Mouse (Mus musculus) frontal cortex, adult (tissue): ENCODE measurements at regions not wholly inside any gene's neighbourhood (a gene's known extent, or its start where the extent isn't known, plus 50 kb on each side); places are given as distances from the start of the nearest gene placed in this dataset.

Experiments
- ATAC-seq: cut with Nextera tagmentation; 2 replicates; pipeline ENCODE4 v1.9.2; 2017; ENCODE audit warnings: mild to moderate bottlenecking, moderate library complexity, mixed read lengths; ENCODE audit not compliant: low TSS enrichment

DNA sequence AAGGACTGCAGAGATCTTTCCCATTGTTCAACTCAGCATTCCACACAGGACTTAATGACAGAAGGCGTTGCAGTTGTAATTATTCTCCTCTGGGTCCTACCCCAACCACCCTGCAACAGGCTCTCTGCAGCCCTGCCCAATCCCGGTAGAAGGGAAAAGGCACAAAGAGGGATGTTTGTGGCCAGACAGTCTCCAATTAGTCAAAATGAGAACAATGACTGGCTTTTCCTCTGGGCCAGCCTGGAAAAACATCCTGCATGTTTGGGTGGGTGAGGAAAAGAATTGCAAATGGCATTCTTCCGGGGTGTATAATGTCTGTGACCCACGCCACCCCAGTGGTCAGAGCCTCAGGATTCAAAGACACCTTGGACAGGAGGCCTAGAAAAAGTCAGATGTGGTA is 168.8 kb upstream of the Spag17 start:
- ATAC-seq = no peak

DNA sequence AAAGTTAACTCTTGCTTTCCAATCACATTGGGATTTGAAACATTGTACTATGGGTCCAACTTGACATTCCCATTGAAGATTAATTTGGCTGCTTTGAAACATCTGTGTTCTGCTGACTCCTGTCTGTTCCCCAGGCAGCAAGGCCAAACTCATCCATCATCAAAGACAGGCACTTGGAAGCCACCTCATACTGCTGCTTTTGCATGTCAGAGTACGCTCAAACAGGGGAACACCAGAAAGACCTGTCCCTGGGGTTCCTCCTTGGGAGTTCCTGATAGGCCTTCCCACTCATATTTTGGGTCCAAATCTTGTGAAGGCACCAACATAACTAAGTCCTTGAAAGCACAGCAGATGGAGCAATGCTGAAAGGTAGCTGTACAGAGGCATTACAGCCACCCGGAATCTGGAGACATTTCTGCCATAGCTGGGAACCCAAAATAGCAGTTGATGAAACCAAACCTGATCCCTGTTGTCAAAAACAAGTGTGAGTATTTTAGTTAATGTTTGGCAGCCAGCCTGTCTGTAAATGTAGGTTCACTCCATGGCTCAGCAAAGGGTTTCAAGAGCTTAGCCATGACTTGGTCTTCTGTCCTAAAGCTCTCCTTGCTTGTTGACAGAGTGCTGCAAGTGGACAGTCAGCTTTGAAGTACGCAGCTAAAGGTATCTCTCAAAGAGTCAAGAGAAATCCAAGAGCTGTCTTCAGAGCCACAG is 147.0 kb upstream of the Spag17 start:
- no peak for ATAC-seq

DNA sequence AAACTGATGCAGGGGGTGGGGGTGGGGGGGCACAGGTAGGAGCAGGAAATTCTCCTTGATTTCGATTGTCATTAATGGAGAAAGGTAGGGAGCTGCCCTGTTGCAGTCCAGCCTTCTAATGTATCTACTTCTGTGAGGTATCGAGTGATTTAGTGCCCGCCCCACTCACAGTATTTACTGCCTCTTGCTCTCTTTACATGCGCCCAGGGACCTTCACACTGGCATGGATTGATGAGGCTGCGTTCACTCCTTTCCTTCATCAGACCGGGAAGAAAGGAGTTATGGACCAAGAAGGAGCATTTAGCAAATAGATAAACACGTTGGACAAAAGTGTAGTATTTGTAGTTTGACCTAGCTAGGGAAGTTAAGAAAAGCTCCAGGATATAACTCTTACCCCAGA is 145.6 kb upstream of the Spag17 start:
- ATAC-seq = no peak

DNA sequence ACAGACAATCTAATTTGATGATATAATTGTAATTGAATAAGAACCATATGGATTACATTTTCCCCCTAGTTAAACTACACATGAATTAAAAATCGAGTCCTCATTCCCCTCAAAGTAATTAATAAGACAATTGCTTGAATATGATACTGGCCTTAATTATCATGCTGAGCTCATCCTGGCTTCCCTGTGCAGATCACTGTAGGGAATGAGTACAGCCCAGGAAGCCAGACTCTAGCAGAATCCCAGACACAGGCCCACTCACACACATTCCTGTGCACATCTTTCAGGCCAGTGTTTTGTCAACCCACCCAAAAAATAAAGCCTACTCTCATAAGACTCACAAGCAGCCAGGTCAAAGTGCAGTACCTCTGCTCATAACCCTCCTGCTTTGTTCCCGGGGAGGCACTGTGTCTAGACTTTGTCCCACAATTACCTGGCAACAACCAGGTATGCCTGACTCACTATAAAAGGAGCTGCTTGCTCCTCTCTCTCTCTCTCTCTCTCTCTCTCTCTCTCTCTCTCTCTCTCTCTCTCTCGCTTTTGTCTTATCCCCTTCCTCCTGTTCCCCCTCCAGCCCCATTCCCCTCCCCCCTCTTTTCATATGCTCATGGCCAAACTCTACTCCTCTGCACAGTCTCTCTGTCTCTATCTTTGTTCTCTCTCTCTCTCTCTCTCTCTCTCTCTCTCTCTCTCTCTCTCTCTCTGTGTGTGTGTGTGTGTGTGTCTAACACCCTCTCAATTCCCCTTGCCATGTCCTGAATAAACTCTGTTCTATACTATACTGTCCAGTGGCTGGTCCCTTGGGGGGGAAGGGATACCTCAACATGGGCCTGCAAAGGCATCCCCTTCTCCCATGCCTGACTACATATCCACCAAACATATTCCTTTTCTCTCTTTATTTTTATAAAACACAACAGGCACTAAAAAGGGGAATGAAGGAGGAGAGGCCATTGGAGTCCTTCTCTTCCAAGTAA is 143.7 kb upstream of the Spag17 start:
- no peak for ATAC-seq

DNA sequence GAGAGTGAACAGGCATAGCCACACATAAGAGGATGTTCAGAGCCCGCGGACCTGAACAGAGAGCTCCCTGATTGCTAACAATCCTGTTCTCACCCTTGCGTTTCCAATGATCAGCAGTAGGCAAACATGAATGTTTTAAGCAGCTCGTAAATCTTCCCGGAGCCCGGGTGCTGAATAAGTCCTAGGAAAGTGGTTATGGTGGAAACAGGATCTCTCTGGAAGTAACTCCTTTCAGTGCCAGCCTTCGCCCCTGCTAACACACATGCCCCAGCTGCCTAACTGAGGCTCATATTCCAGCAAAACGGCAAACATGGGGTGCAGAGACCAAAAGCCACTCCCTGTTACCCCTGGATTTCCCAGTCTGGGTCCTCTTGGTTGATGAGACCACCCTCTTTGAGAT is 135.5 kb upstream of the Spag17 start:
- no peak for ATAC-seq

DNA sequence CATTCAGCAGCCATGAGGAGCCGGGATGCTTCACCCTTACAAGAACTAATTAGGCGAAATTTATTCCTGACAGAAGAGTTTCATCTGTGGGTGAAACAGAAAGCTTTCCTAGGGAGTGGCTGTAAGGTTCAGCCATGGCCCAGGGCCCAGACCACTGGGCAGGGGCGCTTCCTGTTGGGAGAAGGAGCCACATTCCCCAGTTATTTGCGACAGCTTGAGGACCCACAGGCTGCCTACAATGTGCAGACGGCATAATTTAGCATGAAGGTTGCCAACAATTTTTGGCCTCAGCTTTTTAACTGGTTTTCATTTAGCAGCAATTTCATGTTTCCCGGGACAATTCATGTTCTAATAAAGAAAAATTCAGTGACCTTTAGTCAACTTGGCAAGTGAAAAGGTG is 106.7 kb upstream of the Spag17 start:
- ATAC-seq = no peak

DNA sequence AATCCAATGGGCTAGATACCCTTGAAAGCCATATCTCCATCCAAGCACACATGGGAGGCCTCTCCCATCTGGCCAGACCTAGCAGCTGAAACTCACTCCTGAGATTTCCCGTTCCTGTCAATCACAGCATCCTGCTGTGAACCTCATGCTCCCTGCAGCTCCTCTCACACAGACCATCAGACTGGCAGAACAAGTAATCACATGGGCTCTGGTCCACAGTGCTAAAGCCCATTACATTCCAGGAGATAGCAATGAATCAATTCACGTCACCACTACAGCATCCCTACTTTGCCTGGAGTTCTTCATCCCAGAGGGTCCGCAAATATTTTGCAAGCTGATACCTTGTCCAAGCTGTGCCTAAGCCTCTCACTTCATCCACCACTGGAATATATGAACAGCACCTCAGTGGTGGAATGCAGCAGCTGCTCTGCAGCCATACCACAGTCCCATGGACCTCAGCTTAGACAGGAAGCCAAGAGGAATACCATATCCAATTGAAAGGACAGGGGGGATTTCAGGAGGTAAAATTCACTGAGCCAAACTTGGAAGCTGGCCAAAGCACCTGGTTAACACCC is 99.2 kb upstream of the Spag17 start:
- ATAC-seq = no peak

DNA sequence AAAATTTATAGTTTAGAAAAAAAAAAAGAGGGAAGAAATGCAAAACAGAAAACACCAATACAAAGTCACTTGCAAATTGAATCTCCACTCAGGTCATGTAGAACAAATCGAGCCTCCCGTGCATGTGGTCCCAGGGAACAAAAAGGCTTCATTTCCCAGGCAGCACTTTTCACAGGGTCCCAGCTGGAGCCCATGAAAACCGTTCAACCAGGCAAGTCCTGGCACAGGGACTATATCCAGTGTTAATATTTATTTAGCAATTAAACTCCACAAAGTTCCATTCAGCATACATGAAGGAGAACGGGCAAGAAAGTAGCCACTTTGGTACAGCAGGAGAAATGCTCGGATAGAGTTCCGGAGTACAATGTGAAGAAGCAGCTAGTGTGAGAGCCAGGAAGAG is 93.9 kb upstream of the Spag17 start:
- no peak for ATAC-seq

DNA sequence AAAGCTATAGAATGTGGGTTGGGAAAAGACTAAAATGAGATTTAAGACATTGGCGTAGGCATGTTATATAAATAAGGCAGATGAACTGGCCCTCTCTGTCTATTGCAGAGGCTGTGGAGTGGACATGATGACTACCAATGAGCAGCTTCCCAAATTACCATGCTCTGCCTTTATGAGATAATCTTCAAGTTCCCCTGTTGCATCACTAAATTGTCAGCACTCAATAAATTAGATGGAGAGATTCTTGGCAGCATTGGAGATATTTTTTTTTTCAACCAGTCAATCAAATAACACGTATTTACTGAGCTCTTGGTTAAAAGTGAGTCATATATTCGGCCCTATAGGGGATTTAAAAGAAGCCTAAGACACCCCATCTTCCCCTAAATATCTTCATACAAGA is 91.6 kb upstream of the Spag17 start:
- ATAC-seq = no peak

DNA sequence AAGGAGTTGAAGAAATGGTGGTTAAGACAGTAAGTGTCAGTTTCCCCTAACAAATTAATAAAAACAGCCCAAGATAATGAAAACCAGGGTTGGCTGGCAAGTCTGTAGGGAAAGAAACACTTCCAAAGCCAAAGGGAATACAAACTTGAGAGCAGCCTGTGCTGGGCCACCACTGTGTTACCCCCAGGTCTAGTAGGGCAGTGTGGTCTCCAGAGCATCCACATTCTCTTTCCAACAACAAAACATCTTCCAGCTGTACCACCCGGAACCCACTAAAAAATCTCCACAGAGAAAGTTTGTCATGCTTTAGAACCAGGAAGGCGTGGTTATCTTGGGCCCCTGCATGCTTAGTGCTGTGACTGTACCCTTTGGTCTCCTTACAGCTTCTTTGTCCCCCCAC is 89.4 kb upstream of the Spag17 start:
- no peak for ATAC-seq

DNA sequence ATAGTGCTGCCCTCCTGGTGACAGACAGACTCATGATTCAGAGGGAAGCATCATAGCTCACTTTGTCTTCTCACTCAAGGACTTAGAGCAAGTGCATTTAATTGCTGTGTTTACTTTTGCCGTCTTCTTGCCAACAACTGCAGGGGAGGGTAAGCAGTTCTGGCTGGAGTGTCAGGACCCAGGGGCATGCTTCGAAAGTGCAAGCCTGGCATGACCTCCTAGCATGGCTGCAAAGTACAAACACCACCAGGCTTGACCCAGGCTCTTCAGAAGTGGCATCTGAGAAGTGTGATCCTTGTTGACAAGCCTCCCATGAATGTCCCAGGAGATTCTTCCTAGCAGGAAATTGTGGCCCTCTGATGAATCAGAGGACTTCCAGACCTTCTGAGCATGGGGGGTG is 87.4 kb upstream of the Spag17 start:
- ATAC-seq = no peak

DNA sequence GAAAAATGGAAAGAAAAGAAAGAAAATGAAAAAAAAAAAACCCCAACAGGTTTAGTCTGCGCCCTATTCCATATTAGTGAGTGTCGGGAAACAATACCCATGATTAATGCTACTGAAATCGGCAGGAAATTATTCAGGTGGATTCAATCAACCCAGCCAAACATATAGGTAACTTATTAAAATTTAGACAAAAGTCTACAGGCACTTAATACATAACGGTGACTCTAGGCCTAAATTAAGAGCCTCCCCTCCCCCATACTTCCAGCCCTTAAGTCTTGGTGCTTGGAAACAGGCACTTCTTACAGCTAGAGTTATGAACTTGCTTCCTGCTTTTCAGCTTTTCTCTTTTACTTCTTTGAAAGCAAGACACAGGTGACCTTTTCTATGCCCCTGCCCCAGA is 74.7 kb upstream of the Spag17 start:
- no peak for ATAC-seq

DNA sequence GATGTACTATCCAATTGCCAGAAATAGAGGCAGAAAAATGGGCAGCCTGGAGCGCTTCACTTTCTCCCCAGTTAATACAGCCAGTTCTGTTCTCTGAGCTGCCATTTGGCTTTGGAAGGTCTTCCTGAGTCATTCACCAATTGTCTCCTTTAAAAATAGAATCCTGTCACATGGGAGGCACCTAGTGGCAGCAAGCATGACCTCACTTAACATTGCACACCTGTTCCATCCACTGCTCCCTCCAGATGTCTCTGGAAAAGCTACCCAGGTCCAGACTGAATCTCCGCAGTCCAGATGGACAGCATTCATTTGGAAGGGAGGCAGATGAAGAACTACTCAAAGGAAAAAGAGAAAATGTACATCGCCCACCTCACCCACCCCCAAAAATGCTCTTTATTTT is 73.9 kb upstream of the Spag17 start:
- ATAC-seq = no peak

DNA sequence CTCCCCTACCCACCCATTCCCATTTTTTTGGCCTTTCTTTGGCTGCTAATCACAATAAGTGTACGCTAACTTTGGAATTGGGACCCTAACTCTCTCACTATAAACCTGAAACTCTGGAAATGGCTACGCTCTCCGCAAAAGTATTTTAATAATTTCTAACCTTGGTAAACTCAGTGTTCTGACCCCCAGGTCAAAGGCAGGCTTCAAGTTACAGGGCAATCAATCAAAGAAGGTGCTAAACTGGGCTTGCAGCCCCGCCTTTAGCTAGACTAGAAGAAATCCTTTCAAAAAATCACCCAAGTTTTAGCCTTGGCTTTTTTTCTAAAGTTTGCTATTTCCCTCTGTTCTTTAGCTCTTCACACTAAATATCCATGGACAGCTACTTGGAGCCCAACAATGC is 72.4 kb upstream of the Spag17 start:
- ATAC-seq = no peak

DNA sequence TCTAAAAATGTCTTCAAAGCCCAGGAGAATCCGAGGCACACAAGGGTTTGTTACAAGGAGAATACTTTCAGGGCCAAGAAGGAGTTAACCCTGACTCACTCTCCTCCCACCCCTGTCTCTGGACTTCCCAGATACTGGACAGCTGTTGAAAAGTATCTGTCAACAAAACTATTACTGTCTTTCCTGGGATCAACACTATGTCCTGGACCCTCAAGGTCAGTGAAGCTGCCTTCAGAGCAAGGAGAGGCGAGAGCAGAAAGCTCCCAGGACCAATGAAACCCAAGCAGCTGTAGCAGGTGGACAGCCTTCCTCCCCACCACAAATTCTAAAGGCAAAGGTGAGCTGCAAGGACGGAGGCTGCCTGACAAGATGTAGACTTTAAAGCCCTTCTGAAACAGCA is 70.1 kb upstream of the Spag17 start:
- ATAC-seq = no peak

DNA sequence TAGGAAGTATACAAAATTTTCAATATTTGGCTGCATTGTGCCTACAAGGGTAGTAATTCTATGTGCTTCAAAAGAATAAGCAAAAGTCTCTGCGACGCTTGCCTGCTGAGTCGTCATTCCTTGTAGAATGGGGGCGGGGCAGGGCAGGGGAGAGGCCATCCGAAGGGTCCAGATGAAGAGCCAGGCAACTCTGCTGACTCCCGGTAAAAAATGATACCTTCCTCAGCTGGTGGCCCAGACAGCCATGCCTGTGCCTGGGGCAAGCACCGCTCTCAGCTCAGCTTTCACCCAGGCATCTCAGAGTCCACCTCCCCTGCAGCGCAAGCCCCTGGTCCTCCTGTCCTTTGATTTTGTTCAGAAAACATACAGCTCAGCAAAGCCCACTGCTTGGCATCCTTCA is 67.2 kb upstream of the Spag17 start:
- ATAC-seq = no peak

DNA sequence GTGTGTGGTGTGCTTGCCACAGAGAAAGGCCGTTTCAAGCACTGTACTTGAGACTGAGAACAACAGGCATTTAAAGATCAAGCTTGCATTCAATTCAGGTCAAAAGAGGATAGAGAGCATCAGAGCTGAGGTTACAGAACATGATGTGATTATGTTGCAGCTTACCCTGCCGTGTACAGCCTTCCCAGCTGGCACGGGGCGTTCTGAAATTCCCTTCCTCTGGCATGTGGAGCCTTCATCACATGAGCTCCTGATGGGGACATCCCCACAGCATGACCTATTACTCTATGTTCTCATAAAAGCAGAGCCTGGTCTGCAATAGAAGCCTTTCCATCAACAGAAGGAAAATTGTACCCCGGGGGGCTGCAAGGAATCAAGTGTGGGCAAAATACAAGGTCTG is 62.5 kb upstream of the Spag17 start:
- ATAC-seq = no peak

DNA sequence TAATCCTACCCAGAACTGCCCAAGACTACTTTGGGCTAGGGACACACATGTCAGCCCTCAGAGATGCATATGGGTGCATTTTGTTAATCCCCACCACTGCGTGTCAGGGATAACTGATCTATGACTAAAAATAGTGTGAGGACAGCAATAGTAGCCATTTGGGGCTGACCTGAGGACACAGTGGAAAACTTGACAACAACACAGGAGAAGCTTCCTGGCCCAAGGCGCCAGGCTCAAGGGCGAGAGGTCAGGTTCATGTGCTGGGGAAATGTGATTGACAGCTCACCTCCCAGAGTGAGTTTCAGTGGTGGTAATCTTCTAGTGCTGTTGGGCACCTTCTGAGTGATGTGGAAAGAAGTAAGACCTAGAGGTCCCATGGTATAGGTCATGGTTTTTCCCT is 62.0 kb upstream of the Spag17 start:
- ATAC-seq = no peak
